Mouse (Mus musculus) cerebral cortex, adult 2 months (tissue): ENCODE results near the gene Prss40.

Experiments
- WGBS: fragments of 180-500 bp; shearing (Covaris S2); methylation state at CpG from one replicate; pipeline ENCODE4 v1.1.7; 2018; 5-methylcytosine and 5-hydroxymethylcytosine counted together

Prss40 gene

GRCm38 (mm10) chr1:34535043-34535698 lies 25.6 kb downstream of the Prss40 start, which contains the start of gene Cfc1:
Gene Cfc1, plus strand, starts transcription at chr1:34535648.
- WGBS, result 60% methylated on average over 7 of the region's 7 CpGs

GRCm38 (mm10) chr1:34534574-34534973 lies 26.2 kb downstream of the Prss40 start:
- WGBS, result 61% methylated on average over 3 of the region's 3 CpGs

GRCm38 (mm10) chr1:34523647-34524046 lies 37.1 kb downstream of the Prss40 start:
- WGBS, result 56% methylated on average over 3 of the region's 3 CpGs

GRCm38 (mm10) chr1:34522850-34523244 lies 37.9 kb downstream of the Prss40 start:
- WGBS, result 89% methylated on average over 3 of the region's 3 CpGs

- WGBS, result 82% methylated on average over 6 of the region's 6 CpGs
These were observed 38.4 kb downstream of the Prss40 start for GRCm38 (mm10) chr1:34522205-34522849.

GRCm38 (mm10) chr1:34518259-34518658 lies 42.5 kb downstream of the Prss40 start:
- 86% methylated on average over 1 of the region's 1 CpGs for WGBS

- 58% methylated on average over 1 of the region's 1 CpGs for WGBS
These were observed 42.9 kb downstream of the Prss40 start for GRCm38 (mm10) chr1:34517797-34518196.

- 76% methylated on average over 6 of the region's 6 CpGs for WGBS
These were observed 43.4 kb downstream of the Prss40 start for GRCm38 (mm10) chr1:34517297-34517696.

GRCm38 (mm10) chr1:34516595-34516994 lies 44.1 kb downstream of the Prss40 start:
- 53% methylated on average over 5 of the region's 5 CpGs for WGBS

- WGBS, result 92% methylated on average over 4 of the region's 4 CpGs
These were observed 47.7 kb downstream of the Prss40 start for GRCm38 (mm10) chr1:34513068-34513467.

GRCm38 (mm10) chr1:34511027-34511426 lies 49.7 kb downstream of the Prss40 start:
- WGBS, result 7% methylated on average over 3 of the region's 3 CpGs

GRCm38 (mm10) chr1:34510575-34510981 lies 50.2 kb downstream of the Prss40 start:
- 7% methylated on average over 7 of the region's 7 CpGs for WGBS

- 83% methylated on average over 3 of the region's 3 CpGs for WGBS
These were observed 52.8 kb downstream of the Prss40 start for GRCm38 (mm10) chr1:34507986-34508385.

- WGBS, result 82% methylated on average over 4 of the region's 4 CpGs
These were observed 54.7 kb downstream of the Prss40 start for GRCm38 (mm10) chr1:34505970-34506551.

- WGBS, result 86% methylated on average over 7 of the region's 7 CpGs
These were observed 55.4 kb downstream of the Prss40 start for GRCm38 (mm10) chr1:34505307-34505706.

- 66% methylated on average over 3 of the region's 3 CpGs for WGBS
These were observed 57.8 kb downstream of the Prss40 start for GRCm38 (mm10) chr1:34502991-34503390.
